Mouse (Mus musculus): ENCODE results near the gene Rps27l. TPM values are rescaled to one million over a fixed set of nuclear protein-coding genes. Genes with fewer than 3 reads are reported as not detected.

Rps27l gene
- polyA plus RNA-seq (2014; fragmentation: Illumina TruSeq; extraction: RNeasy Lipid Tissue Mini Kit (QIAGEN cat#74804); ENCODE audit: low replicate concordance) = 552 TPM

GRCm38 (mm10) chr9:66945647-66946641 lies at the start of gene Rps27l:
TSS of gene Rps27l (plus strand) at chr9:66946086.

GRCm38 (mm10) chr9:66919382-66919971 lies 26.4 kb upstream of the Rps27l start, which contains the start of gene Rab8b:
TSS of gene Rab8b (minus strand) at chr9:66919687.

GRCm38 (mm10) chr9:66975239-66975645 lies 29.4 kb downstream of the Rps27l start, which contains the start of gene Lactb:
TSS of gene Lactb (minus strand) at chr9:66975484.

Other genes with a start within 250 kb of the Rps27l start
- gene Car12, start 232.4 kb upstream of the Rps27l start, polyA plus RNA-seq (2014; fragmentation: Illumina TruSeq; extraction: RNeasy Lipid Tissue Mini Kit (QIAGEN cat#74804); ENCODE audit: low replicate concordance) = 7.1 TPM
- gene Aph1b, start 150.6 kb upstream of the Rps27l start, polyA plus RNA-seq (2014; fragmentation: Illumina TruSeq; extraction: RNeasy Lipid Tissue Mini Kit (QIAGEN cat#74804); ENCODE audit: low replicate concordance) = 5.1 TPM
- gene Gm10647, start 149.0 kb upstream of the Rps27l start, polyA plus RNA-seq (2014; fragmentation: Illumina TruSeq; extraction: RNeasy Lipid Tissue Mini Kit (QIAGEN cat#74804); ENCODE audit: low replicate concordance) = 0.19 TPM
- gene Aph1c, start 111.4 kb upstream of the Rps27l start, polyA plus RNA-seq (2014; fragmentation: Illumina TruSeq; extraction: RNeasy Lipid Tissue Mini Kit (QIAGEN cat#74804); ENCODE audit: low replicate concordance) = 0.82 TPM
- gene Rab8b, start 26.4 kb upstream of the Rps27l start, polyA plus RNA-seq (2014; fragmentation: Illumina TruSeq; extraction: RNeasy Lipid Tissue Mini Kit (QIAGEN cat#74804); ENCODE audit: low replicate concordance) = 32.1 TPM
- gene Lactb, start 29.4 kb downstream of the Rps27l start, polyA plus RNA-seq (2014; fragmentation: Illumina TruSeq; extraction: RNeasy Lipid Tissue Mini Kit (QIAGEN cat#74804); ENCODE audit: low replicate concordance) = 45.0 TPM
- gene Tpm1, start 103.3 kb downstream of the Rps27l start, polyA plus RNA-seq (2014; fragmentation: Illumina TruSeq; extraction: RNeasy Lipid Tissue Mini Kit (QIAGEN cat#74804); ENCODE audit: low replicate concordance) = 708 TPM

Measured in small intestine, adult 10 weeks (tissue).